Mouse (Mus musculus): ENCODE data around the gene Wdfy1.

DNA sequence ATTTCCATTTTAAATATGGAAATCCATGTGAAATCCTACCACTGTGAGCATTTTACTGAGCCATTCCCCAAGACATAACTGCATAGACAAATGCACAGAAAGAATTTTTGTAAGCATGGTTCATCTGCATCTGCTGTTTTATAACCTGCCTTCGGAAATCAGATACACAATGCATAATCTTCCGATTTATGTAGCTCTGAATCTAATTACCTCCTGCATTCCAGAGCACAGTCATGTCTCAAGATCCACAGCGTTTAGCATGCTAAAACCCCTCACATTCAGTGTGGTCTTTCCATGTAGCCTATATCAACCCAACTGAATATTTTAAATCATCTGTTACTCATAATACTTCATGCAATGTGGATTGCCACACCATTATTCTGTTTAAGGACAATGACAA is 33.5 kb upstream of the Wdfy1 start:
- TF ChIP-seq CTCF (IDR thresholded peaks at IDR 0.05; ENCODE audit: low read depth) (no peak), EP300 (IDR thresholded peaks at IDR 0.05; ENCODE audit: low read depth) (no peak)
